ENCODE assay signal across 29 mouse cellular contexts in genomic region chrX:169807744-169808143, GRCm38 (mm10). TPM values are rescaled to one million over a fixed set of nuclear protein-coding genes. Genes with fewer than 3 reads are reported as not detected.
A peak's percentile ranks its signal among the peaks of the same experiment; 100 is the strongest.
DNase-seq lines count a peak whose midpoint lies in the region; ATAC-seq and TF ChIP-seq lines count a peak whose summit lies in the region.
"Had no signal": no experiment of that assay in that cellular context is flagged by ENCODE, and none has a peak within 500 bp of the region (broad histone marks: within the 10 kb centered on the region; RNA-seq: fewer than 3 reads in every experiment).

No protein-coding gene starts in this region.

- intact Hi-C loops in heart, postnatal 10 days (cut with DNase I), result no loop called here

- no peaks in the 10 kb centered on the region for H3K9me3 ChIP-seq in liver, embryonic 12.5 days (replicated peaks)
- no peaks in the 10 kb centered on the region for H3K9me3 ChIP-seq in lung, postnatal 0 days (ENCODE audit: low read length)
- H3K9me3 ChIP-seq: forebrain, embryonic 10.5 days; G1E; heart, embryonic 12.5 days; heart, embryonic 15.5 days had no signal

- no peaks in the 10 kb centered on the region for H3K79me2 ChIP-seq in liver, adult 2 months (ENCODE audit: control insufficient read depth, insufficient read depth, low read length)

- no peak overlapping the region for H3K4me3 ChIP-seq in liver, adult 2 months (ENCODE audit: insufficient read depth, low read depth, low read length)
- no peak overlapping the region for H3K4me3 ChIP-seq in liver, embryonic 12.5 days
- no peak overlapping the region for H3K4me3 ChIP-seq in lung, postnatal 0 days (ENCODE audit: low read depth, low read length)
- no peak overlapping the region for H3K4me3 ChIP-seq in lung, adult 2 months (replicated peaks; ENCODE audit: extremely low read depth, low read depth, low read length)
- H3K4me3 ChIP-seq: forebrain, embryonic 10.5 days; gastrocnemius, adult 2 months; heart, embryonic 12.5 days; heart, embryonic 15.5 days had no signal

- H3K27ac ChIP-seq in liver, adult 2 months (replicated peaks; ENCODE audit: insufficient read depth, low read depth, low read length), result no peak overlapping the region
- H3K27ac ChIP-seq in liver, embryonic 12.5 days, result no peak overlapping the region
- no peak overlapping the region for H3K27ac ChIP-seq in lung, postnatal 0 days (ENCODE audit: low read length)
- H3K27ac ChIP-seq: forebrain, embryonic 10.5 days; gastrocnemius, adult 2 months; heart, embryonic 15.5 days; hindbrain, embryonic 14.5 days had no signal

- no peak overlapping the region for H3K4me2 ChIP-seq in liver, embryonic 12.5 days
- no peak overlapping the region for H3K4me2 ChIP-seq in lung, postnatal 0 days (replicated peaks; ENCODE audit: low read depth, low read length)
- H3K4me2 ChIP-seq: heart, embryonic 12.5 days; heart, embryonic 15.5 days; hindbrain, embryonic 14.5 days had no signal

- 43% methylated on average over 3 of the region's 3 CpGs for WGBS in liver, adult 2 months
- 61% methylated on average over 3 of the region's 3 CpGs for WGBS in liver, embryonic 12.5 days (ENCODE audit: insufficient replicate concordance)
- WGBS in lung, postnatal 0 days, result 58% methylated on average over 3 of the region's 3 CpGs
- 63% methylated on average over 3 of the region's 3 CpGs for WGBS in lung, adult 2 months

- peaks cover 2% of the 10 kb centered on the region; the same call in 1 of the 2 replicates for H3K4me1 ChIP-seq in liver, adult 2 months (ENCODE audit: control insufficient read depth, insufficient read depth, low read length)
- no peaks in the 10 kb centered on the region for H3K4me1 ChIP-seq in liver, embryonic 12.5 days
- no peaks in the 10 kb centered on the region for H3K4me1 ChIP-seq in lung, postnatal 0 days (ENCODE audit: insufficient read depth, low read depth, low read length)
- no peaks in the 10 kb centered on the region for H3K4me1 ChIP-seq in lung, adult 2 months (ENCODE audit: control insufficient read depth, insufficient read depth, low read length)
- H3K4me1 ChIP-seq: forebrain, embryonic 10.5 days; heart, embryonic 12.5 days; heart, embryonic 15.5 days had no signal

- TF ChIP-seq EP300 in lung, postnatal 0 days (IDR thresholded peaks at IDR 0.05), result no peak

- DNase-seq in liver, adult 2 months (ENCODE audit: extremely low read depth, low read depth, low spot score), result peak; percentile 77
- peak; percentile 46 for DNase-seq in lung, postnatal 0 days (ENCODE audit: low spot score)
- DNase-seq in lung, adult 2 months, result no peak
- DNase-seq in adipocyte (ENCODE audit: low spot score), result peak; percentile 68
- no peak for DNase-seq in heart, postnatal 10 days
- DNase-seq: adrenal gland, adult 8-10 months; adrenal gland, postnatal 25 days; B cell, adult 2 months; cerebellum, adult 18-20 months; cerebellum, adult 9-10 months; cerebellum, postnatal 14 days; forebrain, postnatal 0 days; gastrocnemius, adult 2 months; gastrocnemius, postnatal 14 days; heart, postnatal 14 days; heart, postnatal 4 days had no signal

- H3K36me3 ChIP-seq in liver, adult 2 months (ENCODE audit: control insufficient read depth, insufficient read depth, low read length), result no peaks in the 10 kb centered on the region
- H3K36me3 ChIP-seq in liver, embryonic 12.5 days, result no peaks in the 10 kb centered on the region
- no peaks in the 10 kb centered on the region for H3K36me3 ChIP-seq in lung, postnatal 0 days (ENCODE audit: insufficient read depth, low read length)
- H3K36me3 ChIP-seq: forebrain, embryonic 10.5 days; G1E; heart, embryonic 12.5 days; heart, embryonic 15.5 days had no signal

- no peak overlapping the region for H3K9ac ChIP-seq in liver, adult 2 months (ENCODE audit: low read depth, low read length)
- H3K9ac ChIP-seq in liver, embryonic 12.5 days, result no peak overlapping the region
- no peak overlapping the region for H3K9ac ChIP-seq in lung, postnatal 0 days (replicated peaks; ENCODE audit: low read depth)
- H3K9ac ChIP-seq: forebrain, postnatal 0 days; heart, embryonic 12.5 days; heart, embryonic 15.5 days; hindbrain, embryonic 14.5 days had no signal

- no peak for TF ChIP-seq CTCF in liver, adult 2 months (IDR thresholded peaks at IDR 0.05; ENCODE audit: low read depth, low read length)
- no peak for TF ChIP-seq CTCF in lung, postnatal 0 days (IDR thresholded peaks at IDR 0.05)
- no peak for TF ChIP-seq CTCF in lung, adult 2 months (IDR thresholded peaks at IDR 0.05; ENCODE audit: insufficient read depth, low read length)

- no peak for TF ChIP-seq POLR2A in liver, adult 2 months (IDR thresholded peaks at IDR 0.05; ENCODE audit: extremely low read depth, insufficient read depth, low read length)
- no peak for TF ChIP-seq POLR2A in lung, adult 2 months (IDR thresholded peaks at IDR 0.05; ENCODE audit: borderline replicate concordance, extremely low read depth, low read depth, low read length)

- no peaks in the 10 kb centered on the region for H3K27me3 ChIP-seq in liver, adult 2 months (ENCODE audit: control insufficient read depth, insufficient read depth, low read length)
- H3K27me3 ChIP-seq in liver, embryonic 12.5 days (replicated peaks), result no peaks in the 10 kb centered on the region
- no peaks in the 10 kb centered on the region for H3K27me3 ChIP-seq in lung, postnatal 0 days (replicated peaks; ENCODE audit: insufficient read depth, low read length)
- H3K27me3 ChIP-seq: CH12.LX; heart, embryonic 12.5 days had no signal

- ATAC-seq in liver, embryonic 12.5 days, result no peak
- no peak for ATAC-seq in lung, postnatal 0 days
- peak; percentile 69 for ATAC-seq in megakaryocyte progenitor cell, adult 5-6 weeks (replicated peaks; ENCODE audit: poor library complexity)
- ATAC-seq: forebrain, embryonic 14.5 days; forebrain, postnatal 0 days had no signal

RNA-seq across cellular contexts. Expression of gene 4933400A11Rik, which starts 28.3 kb away (rescaled TPM):
- total RNA-seq in liver, adult 2 months (2014; rRNA removed), result not detected in 2 replicates
- not detected in 2 replicates for polyA plus RNA-seq in liver, adult 2 months (2012; rRNA removed)
- not detected in 2 replicates for polyA plus RNA-seq in liver, embryonic 12.5 days (2016; fragmentation: Nextera tagmentation; extraction: Ambion mirVana)
- polyA plus RNA-seq in lung, postnatal 0 days (2015; fragmentation: Nextera tagmentation; extraction: Ambion mirVana), result not detected in 2 replicates
- not detected in 2 replicates for polyA plus RNA-seq in lung, adult 2 months (2012; rRNA removed)
- total RNA-seq in megakaryocyte progenitor cell, adult 5-6 weeks (2015), result not detected in 2 replicates
- not detected in 2 replicates for total RNA-seq in megakaryocyte progenitor cell, adult 5-6 weeks (2017)
- total RNA-seq in heart, postnatal 10 days (2021), result not detected
- total RNA-seq: adrenal gland, adult 8-10 months; adrenal gland, postnatal 25 days; CH12.LX; forebrain, postnatal 0 days; G1E; gastrocnemius, adult 2 months; gastrocnemius, postnatal 14 days; heart, postnatal 14 days; heart, postnatal 4 days had no signal
- polyA plus RNA-seq: brain, embryonic 14.5 days; embryonic facial prominence, embryonic 11.5 days; forebrain, embryonic 14.5 days; forebrain, postnatal 0 days; frontal cortex, adult 2 months; G1E; gonadal fat pad, adult 2 months; hindbrain, embryonic 14.5 days had no signal

Comparison
In these comparisons a context has a peak if more than half of its experiments do, and no peak if none do; other contexts are left out.
1. DNase-seq: peak in liver, adult 2 months (single experiment), lung, postnatal 0 days (single experiment) and adipocyte (single experiment); none in lung, adult 2 months (single experiment) and heart, postnatal 10 days (0 of 2).